Mouse (Mus musculus) retina, postnatal 1 day (tissue): ENCODE results near the gene Acta2.

Experiments
- DNase-seq: peaks from one replicate; pipeline ENCODE4 v3.0.0-alpha.2; 2012

Gene Acta2

DNA sequence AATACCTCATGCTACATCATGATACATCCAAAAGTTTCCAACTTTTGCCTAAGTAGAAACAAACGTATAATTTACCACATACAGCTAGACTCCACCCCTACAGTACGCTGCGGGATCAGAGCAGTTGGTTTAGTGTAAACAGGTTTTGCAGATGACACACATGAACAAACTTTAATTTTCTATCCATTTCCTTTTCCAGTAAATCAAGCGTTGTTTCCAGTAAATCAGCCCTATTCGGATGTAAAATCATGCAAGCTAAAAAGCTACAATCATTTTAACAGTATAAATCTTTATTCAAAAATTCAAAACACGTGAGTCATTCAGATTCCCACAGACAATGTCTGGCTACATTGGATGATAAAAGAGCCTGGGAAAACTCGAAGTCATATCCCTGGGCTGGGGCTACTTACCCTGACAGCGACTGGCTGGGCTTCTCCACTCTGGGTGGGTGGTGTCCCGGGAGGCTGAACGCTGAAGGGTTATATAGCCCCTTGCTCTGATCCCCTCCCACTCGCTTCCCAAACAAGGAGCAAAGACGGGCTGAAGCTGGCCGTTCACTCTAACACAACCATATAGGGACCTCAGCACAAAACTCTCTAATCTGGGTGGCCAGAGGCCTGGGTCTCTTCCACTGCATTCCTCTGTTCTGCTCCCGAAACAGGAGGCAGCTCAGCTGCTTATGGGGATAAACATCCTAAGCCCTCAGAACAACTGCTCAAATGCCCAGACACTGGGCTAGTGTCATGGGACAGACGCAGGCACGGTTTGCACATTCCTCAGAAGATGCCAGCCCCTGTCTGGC is at the start of gene Acta2:
Gene Acta2 (minus strand): TSS at position 711 of the 802 bp plus-strand sequence.
- DNase-seq: no peak

DNA sequence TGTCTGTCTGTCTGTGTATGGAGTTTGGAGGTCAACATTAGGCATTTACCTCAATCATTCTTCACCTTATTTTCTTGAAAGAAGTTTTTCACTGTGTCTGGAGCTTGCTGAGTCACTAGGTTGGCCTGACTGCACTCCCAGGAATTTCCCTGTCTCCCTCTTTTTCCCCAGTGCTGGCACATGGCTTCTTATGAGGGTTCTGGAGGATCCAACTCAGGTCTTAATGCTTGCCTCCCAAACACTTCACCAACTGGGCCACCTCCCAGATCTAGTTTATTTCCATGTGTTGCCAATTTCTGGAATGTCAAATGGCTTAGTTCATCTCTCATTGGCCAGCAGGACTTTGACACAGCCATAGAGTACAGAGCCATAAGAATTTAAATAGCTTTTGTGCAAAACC is 49.5 kb upstream of the Acta2 start:
- no peak for DNase-seq

DNA sequence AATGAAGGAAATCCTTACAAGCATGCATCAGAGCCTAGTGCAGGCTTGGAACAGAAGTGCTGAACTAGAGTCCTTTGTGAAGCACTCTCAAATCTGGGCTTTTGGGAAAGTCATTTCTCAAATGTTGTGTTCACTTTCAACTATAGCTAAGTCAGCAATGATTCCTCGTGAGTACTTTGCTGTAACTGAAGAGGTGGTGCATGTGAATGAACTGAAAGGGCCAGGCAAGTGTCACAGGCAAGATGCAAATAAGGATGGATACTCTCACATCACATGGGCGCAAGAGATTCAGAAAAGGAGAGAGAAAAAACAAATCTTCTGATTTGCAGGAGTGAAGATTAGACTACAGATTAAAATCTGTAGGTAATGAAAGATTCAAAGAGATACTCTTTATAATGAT is 45.0 kb upstream of the Acta2 start:
- no peak for DNase-seq

GRCm38 (mm10) chr19:34299229-34299628 is 43.8 kb upstream of the Acta2 start:
- DNase-seq: no peak

DNA sequence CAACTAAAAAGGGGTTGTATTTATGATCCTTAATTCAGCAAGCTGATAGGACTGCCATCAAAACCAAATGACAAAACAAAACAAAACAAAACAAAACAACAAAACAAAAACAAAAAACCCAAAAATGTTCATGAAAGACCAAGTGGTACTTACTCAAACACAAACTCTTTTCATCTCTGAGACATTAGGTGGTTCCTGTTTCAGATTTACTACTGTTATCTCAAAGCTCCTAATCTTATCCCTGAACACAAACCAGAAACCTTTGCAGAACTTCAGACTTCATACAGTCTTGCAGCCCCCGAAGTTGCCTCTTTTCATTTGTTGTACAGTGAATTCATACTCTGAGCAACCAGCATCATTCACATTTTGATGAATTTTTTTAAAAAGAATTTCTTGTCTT is 43.1 kb upstream of the Acta2 start:
- DNase-seq: no peak

GRCm38 (mm10) chr19:34295442-34295841 is 40.1 kb upstream of the Acta2 start:
- DNase-seq: no peak

DNA sequence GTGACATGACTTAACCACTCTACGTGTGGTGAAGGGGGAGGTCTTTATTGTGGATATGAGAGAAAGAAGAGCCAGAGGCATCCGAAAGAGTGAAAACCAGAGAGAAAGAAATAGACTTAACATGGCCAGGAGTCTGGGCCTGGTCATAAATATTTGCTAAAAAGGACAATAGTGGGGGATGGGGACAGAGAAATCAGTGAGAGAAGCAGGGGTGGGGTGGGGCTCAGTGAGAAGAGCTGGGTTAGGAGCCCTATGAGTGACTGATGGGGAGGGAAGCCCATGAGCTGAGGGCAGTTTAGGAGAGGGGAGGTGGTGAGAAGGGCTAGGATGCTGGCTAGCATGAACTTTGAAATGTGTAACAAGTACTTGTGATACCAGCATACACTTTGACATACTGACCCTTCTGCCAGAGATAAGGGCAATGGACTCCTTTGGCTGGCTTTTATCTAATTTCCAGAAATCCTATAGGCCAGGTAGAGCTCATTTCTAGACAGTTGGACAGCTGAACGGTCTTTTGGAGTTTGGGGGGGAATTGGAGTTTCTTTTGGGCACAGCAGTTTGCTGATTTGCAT is 38.1 kb upstream of the Acta2 start:
- DNase-seq: no peak

- no peak for DNase-seq
Observed at GRCm38 (mm10) chr19:34292701-34293100, 37.3 kb upstream of the Acta2 start.

DNA sequence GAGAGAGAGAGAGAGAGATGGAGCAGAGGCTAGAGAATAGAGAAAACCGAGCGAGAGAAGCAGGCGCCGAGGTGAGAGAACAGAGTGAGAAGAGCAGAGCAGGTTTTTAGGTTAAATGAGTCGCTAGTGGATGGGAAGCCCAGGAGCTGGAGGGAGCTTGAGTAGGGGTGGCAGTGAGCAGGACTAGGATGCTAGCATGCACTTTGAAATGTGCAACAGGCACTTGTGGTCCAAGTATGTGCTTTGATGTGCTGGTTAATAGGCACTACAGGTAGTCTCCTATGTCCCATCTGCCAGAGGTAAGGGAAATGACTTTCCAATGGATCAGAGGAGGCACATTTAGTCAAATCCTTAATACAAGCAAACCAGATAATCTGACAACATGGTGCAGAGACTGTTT is 36.6 kb upstream of the Acta2 start:
- DNase-seq: no peak

DNA sequence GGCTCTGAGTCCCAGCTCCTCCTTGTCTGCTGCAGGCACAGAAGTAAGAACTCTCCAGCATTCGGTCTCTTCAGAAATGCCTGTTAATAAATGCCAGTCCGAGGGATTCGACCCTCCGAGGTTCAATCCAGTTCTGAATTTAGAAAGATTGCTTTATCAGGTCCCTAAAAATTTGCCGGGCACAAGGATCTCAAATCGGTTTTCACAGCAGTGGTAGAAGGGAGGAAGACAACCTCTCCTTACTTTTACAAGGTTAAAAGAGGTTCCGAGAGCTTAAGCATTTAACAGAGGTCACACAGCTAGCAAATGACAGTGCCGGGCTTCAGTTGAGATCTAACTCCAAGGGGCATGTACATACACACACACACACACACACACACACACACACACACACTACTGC is 36.0 kb upstream of the Acta2 start:
- no peak for DNase-seq

DNA sequence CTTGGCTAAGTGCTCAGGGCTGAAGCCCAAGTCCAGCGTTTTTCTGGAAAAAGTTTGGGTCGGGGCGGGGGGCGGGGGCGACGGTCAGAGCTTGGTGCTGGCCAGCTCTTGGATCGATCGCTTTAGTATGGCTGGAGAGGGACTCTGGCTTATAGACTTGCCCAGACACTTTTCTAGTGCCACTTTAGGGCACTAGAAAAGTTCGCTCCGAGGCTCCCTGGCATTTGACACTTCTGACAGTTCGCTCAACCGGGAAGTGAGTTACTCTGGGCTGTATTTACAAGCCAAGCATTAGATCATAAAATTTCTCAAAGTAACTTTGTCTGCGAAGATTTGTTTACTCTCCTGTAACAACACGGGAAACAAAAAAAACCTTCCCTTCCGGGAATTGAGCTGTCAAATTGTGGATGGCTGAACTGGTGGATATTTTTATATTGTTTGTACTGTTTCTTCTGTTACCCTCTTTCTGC is 35.5 kb upstream of the Acta2 start:
- no peak for DNase-seq

DNA sequence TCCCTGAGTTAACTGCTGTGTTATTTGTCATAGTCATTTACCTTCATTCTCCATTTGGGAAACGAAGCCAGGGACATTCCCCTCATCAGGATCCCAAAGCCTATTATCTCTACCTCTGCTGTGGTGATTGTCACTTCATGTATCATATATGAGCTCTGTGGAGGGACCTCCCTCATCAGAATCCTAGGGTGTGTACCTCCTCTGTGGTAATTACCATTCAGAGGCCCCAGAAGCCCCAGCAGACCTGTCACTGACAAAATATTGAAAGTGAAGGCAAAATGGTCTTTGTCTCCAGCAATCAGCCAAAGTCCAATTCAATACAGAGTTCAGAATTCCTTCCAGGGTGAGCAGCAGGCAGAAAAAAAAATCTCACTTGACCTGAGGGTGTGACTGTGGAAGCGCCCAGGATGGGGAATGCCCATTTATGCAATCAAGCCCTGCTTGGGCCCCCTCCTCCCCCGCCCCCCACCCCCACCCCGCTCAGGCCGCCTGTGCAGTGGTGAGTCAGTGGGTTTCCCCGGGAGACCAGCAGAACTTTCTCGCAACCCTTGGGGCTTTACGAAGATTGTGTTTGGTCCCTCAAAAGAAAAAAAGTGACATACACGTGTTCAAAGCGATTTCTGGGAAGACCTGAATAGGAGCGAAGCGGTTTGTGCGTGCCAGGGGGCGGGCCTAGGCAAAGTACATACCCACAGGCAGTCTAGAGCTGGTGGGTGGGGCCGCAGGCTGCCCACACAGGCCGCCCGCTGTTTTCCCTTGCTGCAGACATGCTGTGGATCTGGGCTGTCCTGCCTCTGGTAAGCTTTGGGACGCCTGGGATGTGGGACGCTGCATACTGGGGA is 34.8 kb upstream of the Acta2 start, which contains the start of gene Fas:
Gene Fas (plus strand): TSS at position 719 of the 842 bp plus-strand sequence.
- DNase-seq: peak; percentile 70

DNA sequence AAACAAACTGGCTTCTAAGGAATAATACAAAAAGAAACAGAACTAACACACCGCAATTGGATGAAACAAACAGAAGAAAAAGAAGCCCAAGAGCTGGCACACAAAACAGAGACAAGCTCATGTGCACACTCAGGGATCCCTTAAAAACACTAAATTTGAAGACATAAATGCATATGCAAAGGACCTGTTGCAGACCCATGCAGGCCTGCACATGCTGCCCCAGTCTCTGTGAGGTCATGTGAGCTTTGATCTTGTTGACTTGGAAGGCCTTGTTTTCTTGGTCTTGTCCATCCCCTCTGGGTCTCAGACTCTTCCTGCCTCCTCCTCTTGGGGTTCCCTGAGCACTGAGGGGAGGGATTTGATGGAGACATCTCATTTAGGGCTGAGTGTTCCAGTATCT is 33.3 kb upstream of the Acta2 start:
- no peak for DNase-seq

- DNase-seq: no peak
Observed at GRCm38 (mm10) chr19:34287656-34288415, 32.4 kb upstream of the Acta2 start.

DNA sequence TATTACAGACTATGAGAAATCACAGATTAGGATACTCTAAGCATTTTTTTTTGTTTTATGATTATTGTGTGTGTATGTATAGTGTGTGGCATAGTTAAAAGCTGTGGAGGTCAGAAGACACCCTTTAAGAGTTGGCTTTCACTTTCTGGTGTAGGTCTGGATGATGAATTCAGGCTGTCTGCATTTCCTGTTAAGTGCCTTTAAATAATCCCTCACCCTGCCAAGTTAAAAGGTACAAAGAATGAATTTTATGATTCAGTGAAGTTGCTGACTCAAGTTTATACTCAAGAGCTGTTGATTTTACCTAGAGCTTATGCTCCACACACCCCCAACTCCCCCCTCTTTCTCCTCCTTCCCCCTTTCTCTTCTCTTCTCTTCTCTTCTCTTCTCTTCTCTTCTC is 31.8 kb upstream of the Acta2 start:
- DNase-seq: no peak

DNA sequence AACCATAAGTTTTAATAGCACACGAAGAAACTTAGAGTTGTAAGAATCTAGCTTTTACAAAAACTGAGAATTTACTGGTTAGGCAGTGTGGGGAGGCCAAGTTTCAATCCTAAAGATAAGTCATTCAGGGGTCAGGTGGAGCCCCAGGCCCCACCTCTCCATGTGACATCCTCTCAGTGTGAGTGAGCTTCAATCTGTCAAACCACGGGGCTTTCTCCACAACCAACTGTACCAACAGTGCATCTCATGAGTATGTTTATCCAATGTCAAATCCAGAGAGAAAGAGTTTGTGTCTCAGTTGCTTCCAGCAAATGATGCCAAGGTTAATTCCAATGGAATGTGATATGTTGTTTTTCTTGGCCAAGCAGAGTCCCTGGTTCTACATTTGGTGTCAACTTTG is 29.4 kb upstream of the Acta2 start:
- DNase-seq: no peak

- peak; percentile 4 for DNase-seq
Observed at GRCm38 (mm10) chr19:34284383-34284782, 29.0 kb upstream of the Acta2 start.

DNA sequence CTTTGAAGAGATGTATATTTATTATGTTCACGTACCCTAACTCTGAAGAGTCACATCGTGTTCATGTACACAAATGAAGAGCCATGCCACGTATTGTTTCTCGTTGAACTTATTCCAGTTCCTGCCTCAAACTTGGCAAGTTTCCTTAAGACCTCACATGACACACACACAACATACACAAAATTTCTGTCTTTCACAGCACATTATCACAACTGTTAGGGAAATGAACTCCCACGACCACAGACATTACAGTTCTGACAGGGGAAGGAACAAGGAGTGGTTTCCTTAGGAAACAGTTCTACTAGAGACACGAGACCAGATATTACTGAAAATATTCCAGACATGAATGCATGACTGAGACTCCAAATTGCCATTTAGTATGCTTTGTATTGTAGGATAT is 28.2 kb upstream of the Acta2 start:
- no peak for DNase-seq

DNA sequence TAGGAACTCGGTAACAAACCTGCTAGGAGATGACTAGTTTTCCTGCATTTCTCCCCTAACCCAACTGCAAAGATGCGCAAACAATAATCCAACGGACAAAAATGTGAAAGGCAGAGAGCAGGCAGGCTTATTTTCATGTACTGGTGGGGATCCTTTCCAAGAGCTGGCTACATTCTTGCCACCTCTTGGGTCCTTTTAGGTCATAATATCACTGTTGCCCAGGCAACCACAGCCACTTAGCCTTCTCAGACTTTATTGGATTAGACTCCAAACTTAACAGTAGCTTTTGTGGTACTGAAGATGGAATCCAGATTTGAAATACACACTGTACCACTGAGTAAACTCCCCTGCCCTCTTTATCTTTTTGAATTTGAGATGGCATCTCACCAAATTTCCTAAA is 22.7 kb upstream of the Acta2 start:
- DNase-seq: no peak

GRCm38 (mm10) chr19:34273073-34273472 is 17.7 kb upstream of the Acta2 start:
- DNase-seq: no peak

DNA sequence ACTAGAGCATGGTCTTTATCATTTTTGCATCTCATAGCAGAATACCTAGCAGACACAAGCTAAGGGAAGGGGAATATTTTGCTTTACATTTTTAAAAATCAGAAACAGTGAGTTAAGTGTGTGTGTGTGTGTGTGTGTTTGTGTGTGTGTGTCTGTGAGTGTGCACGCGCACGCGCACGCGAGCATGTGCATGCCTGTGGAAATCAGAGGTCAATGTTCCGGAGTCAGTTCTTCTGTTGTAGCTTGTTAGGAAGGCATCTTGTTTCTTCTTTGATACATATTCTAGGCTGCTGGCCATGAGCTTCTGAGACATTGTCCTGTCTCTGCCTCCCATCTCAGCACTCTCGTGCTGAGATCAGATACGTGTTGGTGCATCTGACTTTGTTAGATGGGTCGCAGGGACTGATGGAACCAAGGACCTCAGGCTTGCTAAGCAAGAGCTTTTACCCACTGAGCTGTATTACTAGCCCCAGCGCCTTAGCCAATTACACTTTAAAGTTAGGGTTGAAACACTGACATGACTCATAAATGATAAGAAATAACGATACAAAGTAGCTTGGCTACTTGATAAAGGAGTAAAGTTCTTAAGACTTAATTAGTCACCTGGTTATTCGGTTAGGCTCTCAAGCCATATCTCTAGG is 15.6 kb upstream of the Acta2 start:
- DNase-seq: no peak

DNA sequence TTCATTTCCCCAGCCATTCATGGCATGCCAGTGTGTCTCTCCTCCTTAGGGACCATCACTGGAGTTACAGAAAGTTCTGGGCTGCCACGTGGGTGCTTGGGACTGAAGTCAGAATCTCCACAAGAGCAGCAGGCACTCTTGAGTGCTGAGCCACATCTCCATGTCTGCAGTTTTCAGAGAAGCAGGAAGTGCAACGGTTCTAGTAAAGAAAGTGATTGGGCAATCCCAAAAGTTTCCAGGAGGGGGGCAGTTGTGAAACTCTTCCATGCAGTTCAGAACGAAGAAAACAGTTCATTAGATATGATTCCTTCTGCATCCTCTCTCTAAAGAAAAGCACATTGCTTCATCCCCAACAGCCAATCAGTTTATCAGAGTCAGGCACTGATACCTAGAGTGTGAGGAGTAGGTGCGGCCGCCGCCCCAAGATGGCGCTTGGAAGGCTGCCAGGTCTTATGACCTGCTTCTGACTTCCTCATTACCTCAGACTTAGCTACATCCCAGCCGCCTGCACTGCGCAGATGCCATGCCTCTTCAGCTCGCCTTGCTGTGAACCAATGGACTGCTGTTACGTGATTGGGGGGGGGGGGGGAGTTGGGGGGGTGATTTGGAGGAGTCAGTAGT is 14.8 kb upstream of the Acta2 start:
- no peak for DNase-seq
